Mouse (Mus musculus): ENCODE data around the gene Usp48. TPM values are rescaled to one million over a fixed set of nuclear protein-coding genes. Genes with fewer than 3 reads are reported as not detected.

The Usp48 gene
- polyA plus RNA-seq, 1 experiment from 2014 or later, result 85.9 TPM

DNA sequence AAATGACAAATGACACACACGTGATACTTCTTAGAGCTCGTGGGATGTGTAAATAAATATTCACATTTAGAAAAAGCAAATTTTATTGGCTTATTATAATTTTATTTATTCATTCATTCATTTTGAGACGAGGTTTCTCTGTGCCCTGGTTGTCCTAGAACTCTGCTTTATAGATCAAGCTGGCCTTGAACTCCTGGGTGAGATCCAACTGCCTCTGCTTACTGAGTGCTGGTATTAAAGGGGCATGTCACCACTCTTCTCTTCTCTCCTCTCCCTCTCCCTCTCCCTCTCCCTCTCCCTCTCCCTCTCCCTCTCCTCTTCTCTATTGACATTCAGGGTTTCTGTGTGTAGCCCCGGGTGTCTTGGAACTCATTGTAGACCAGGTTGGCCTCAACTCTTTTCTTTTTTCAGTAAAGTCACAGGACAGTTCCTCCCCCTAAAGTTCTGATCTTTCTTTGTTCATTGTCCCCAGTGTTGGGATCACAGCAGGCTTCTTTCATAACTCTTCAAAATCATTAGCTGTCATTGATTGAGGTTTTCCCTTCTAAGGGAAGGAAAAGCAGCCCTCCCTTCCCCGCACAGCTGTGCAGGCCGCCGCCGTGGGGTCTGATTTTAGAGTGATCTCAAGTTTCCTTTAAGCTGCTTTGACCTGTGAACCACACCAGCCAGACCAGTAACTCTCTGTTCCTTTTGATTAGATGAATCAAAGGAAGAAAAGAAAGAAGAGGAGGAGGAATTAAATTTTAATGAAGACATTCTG, 34.1 kb downstream of the Usp48 start:
- peaks cover 82% of the 10 kb centered on the region for H3K36me3 ChIP-seq
- no peak overlapping the region for H3K9ac ChIP-seq
- H3K4me3 ChIP-seq, result no peak overlapping the region
- no peak overlapping the region for H3K27ac ChIP-seq
- H3K9me3 ChIP-seq (replicated peaks), result no peaks in the 10 kb centered on the region
- no peaks in the 10 kb centered on the region for H3K4me1 ChIP-seq
- ATAC-seq (ENCODE audit: low FRiP score), result no peak
- no peak overlapping the region for H3K4me2 ChIP-seq (replicated peaks)
- H3K27me3 ChIP-seq, result no peaks in the 10 kb centered on the region
- 50% methylated on average over 8 of the region's 8 CpGs for WGBS

DNA sequence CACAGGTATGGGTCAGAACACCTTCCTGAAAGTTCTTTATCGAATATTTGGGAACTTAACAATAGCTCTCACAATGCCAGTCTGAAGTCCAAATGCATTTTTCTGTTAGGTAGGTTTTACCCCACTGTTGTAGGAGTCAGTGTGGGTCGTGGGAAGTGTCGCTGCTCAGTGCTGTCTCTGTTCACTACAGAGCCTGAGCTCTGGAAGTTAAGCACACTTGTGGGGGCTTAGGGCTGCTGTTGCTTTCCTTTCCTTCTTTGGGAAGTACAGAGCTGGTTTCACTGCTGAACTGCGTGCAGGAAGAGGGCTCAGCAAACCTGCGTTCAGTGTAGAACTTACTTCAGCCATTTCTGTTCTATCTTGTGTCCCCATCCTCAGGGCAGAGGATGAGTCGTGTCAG, 34.8 kb downstream of the Usp48 start:
- no peaks in the 10 kb centered on the region for H3K4me1 ChIP-seq
- no peaks in the 10 kb centered on the region for H3K27me3 ChIP-seq
- H3K4me2 ChIP-seq (replicated peaks), result no peak overlapping the region
- H3K9me3 ChIP-seq (replicated peaks), result no peaks in the 10 kb centered on the region
- no peak overlapping the region for H3K4me3 ChIP-seq
- ATAC-seq (ENCODE audit: low FRiP score), result no peak
- H3K9ac ChIP-seq, result no peak overlapping the region
- H3K36me3 ChIP-seq, result peaks cover 82% of the 10 kb centered on the region
- no peak overlapping the region for H3K27ac ChIP-seq
- WGBS, result 87% methylated on average over 6 of the region's 6 CpGs

DNA sequence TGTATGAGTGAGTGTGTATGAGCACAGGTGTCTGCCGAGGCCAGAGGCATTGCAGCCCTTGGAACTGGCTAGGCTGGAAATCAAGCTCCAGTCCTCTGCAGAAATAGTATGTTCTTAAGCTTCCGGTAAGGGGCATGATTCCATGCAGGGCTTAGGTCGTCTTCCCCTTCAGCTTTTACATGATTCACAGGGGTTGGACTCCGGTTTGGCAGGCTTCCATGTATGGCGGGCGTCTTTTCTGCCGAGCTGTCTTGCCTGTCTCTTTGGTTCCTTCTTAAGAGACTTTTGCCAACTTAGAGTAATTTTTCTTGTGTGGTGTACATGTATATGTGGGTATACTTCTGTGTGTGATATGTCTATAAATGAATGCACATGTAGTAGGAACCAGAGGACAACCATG, 35.8 kb downstream of the Usp48 start:
- Histone ChIP-seq H3K9me3 (replicated peaks) (no peaks in the 10 kb centered on the region), H3K27ac (no peak overlapping the region), H3K36me3 (peaks cover 80% of the 10 kb centered on the region), H3K4me2 (replicated peaks) (no peak overlapping the region), H3K4me1 (no peaks in the 10 kb centered on the region), H3K9ac (no peak overlapping the region), H3K27me3 (no peaks in the 10 kb centered on the region), H3K4me3 (no peak overlapping the region)
- 83% methylated on average over 7 of the region's 7 CpGs for WGBS
- no peak for ATAC-seq (ENCODE audit: low FRiP score)

DNA sequence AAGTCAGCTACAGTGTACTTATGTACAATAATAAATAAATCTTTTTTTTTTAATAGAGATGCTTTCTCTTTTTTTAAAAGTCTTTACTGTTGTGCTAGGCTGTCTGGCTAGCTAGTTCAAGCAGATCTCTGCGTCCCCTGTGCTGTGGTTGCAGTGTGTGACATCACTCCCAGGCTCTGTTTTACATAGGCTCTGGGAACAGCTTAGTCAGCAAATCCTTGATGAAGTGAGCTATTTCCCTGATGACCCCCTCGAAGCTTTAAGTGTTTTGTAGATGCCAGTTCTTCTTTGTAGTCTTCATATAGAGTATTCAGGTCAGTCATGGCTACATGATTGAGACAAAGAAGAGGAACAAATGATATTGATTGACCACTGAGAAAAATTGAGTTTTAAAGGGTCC, 36.6 kb downstream of the Usp48 start:
- no peaks in the 10 kb centered on the region for H3K4me1 ChIP-seq
- H3K36me3 ChIP-seq, result peaks cover 80% of the 10 kb centered on the region
- ATAC-seq (ENCODE audit: low FRiP score), result no peak
- no peak overlapping the region for H3K27ac ChIP-seq
- H3K4me3 ChIP-seq, result no peak overlapping the region
- no peak overlapping the region for H3K4me2 ChIP-seq (replicated peaks)
- H3K9ac ChIP-seq, result no peak overlapping the region
- H3K27me3 ChIP-seq, result no peaks in the 10 kb centered on the region
- no peaks in the 10 kb centered on the region for H3K9me3 ChIP-seq (replicated peaks)
- WGBS, result 84% methylated on average over 2 of the region's 2 CpGs

DNA sequence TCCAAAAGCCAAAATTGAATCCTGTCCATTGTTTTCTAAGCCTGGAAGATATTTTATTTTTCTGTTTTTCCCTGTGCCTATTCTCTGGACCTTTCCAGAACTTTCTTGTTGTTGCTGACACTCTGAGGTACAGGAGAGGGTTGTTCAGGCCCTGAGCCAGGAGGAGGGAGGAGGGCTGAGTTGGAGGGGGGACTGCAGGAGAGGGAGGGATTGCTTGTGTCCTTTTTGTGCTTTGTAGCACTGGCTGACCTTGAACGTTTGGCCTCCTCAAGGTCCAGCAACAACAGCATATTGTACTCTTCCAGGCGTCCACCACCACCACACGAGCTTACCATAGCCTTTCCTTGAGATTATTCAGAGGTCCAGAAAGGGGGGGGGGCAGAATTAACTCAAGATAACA, 38.0 kb downstream of the Usp48 start:
- Histone ChIP-seq H3K9me3 (replicated peaks) (no peaks in the 10 kb centered on the region), H3K4me2 (replicated peaks) (no peak overlapping the region), H3K27me3 (no peaks in the 10 kb centered on the region), H3K27ac (no peak overlapping the region), H3K4me3 (no peak overlapping the region), H3K36me3 (peaks cover 87% of the 10 kb centered on the region), H3K4me1 (no peaks in the 10 kb centered on the region), H3K9ac (no peak overlapping the region; the same call in 1 of the 2 replicates)
- ATAC-seq (ENCODE audit: low FRiP score), result no peak
- 79% methylated on average over 3 of the region's 3 CpGs for WGBS

DNA sequence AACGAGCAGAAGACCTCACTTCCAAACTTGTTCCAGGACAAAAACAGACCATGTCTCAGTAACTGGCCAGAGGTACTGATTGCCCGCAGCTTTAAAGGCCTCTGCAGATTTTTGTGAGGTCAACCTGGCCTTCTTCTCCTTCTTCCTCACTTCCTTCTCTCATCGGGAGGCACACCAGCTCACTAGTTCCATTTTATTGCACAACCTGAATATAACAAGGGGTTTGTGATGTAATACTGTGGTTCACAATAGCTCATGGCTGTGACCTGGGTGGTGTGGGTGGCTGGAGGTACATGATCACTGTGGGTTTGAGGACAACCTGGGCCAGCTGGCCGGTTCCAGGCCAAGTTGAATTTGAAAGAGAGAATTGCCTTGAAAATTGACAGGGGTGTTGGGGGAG, 39.8 kb downstream of the Usp48 start:
- no peak overlapping the region for H3K9ac ChIP-seq
- no peak overlapping the region for H3K4me2 ChIP-seq (replicated peaks)
- H3K9me3 ChIP-seq (replicated peaks), result no peaks in the 10 kb centered on the region
- H3K27me3 ChIP-seq, result no peaks in the 10 kb centered on the region
- WGBS, result 90% methylated on average over 4 of the region's 4 CpGs
- ATAC-seq (ENCODE audit: low FRiP score), result no peak
- no peak overlapping the region for H3K27ac ChIP-seq
- peaks cover 88% of the 10 kb centered on the region for H3K36me3 ChIP-seq
- no peak overlapping the region for H3K4me3 ChIP-seq
- no peaks in the 10 kb centered on the region for H3K4me1 ChIP-seq

DNA sequence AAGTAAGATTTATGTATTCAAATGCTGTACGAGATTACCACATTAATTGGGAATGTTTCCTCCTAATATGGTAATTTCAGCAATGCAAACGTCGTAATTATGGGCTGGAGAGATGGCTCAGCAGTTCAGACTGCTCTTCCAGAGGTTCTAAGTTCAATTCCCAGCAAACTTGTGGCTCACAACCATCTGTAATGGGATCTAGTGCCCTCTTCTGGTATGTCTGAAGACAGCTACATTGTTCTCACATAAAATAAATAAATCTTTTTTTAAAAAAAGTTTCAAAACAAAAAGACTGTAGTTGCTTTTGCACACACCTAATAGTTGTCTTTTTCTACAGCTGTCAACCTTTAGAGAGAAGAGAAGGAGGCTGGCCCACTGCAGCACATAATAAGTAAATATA, 43.0 kb downstream of the Usp48 start:
- 92% methylated on average over 3 of the region's 3 CpGs for WGBS

DNA sequence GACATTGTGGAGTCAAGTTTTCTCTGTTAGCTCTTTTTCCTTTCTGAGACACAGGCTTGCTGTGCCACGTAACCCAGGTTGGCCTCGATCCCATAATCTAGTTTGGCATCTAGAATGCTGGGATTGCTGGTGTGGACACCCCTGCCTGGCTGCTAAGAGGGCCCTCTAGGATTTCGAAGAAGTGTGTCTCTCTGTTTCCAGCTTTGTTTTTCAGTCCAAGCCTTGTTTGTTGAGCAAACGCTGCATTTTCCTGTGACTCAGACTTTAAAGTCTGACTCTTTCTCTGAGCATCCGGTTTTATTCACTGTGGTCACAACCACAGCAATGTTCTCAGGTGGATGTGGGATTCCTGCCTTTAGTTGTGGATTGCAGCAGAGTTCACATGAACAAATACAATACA, 48.0 kb downstream of the Usp48 start:
- H3K9me3 ChIP-seq (replicated peaks), result no peaks in the 10 kb centered on the region
- no peak overlapping the region for H3K4me3 ChIP-seq
- no peaks in the 10 kb centered on the region for H3K4me1 ChIP-seq
- no peak for ATAC-seq (ENCODE audit: low FRiP score)
- peaks cover 69% of the 10 kb centered on the region for H3K36me3 ChIP-seq
- no peak overlapping the region; the same call in 1 of the 2 replicates for H3K9ac ChIP-seq
- WGBS, result 91% methylated on average over 5 of the region's 5 CpGs
- H3K27me3 ChIP-seq, result no peaks in the 10 kb centered on the region
- no peak overlapping the region for H3K27ac ChIP-seq
- H3K4me2 ChIP-seq (replicated peaks), result no peak overlapping the region

More for the DNA sequence above, 43.0 kb downstream of the Usp48 start:
- Histone ChIP-seq H3K27ac (no peak overlapping the region), H3K27me3 (no peaks in the 10 kb centered on the region), H3K4me3 (no peak overlapping the region), H3K9ac (no peak overlapping the region), H3K4me1 (no peaks in the 10 kb centered on the region), H3K4me2 (replicated peaks) (no peak overlapping the region), H3K9me3 (replicated peaks) (no peaks in the 10 kb centered on the region), H3K36me3 (peaks cover 85% of the 10 kb centered on the region)
- no peak for ATAC-seq (ENCODE audit: low FRiP score)

DNA sequence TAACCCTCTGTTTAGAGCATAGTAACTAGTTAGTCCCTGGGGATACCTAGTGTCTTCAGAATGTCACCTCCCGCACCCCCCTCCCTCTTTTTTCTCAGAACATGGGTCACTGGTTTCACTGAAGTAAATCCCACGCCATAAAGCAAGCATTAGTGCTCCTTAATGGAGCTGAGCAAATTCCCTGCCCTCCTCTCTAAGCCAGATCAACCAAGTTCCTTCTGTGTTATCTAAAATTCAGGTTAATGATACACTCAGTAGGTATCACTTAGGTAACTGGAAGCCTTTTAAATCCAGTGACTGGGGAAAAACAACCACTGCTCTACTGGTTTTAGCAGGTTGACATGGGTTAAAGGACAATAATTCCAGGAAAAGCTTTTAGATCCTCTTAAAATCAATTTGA, 48.5 kb downstream of the Usp48 start:
- H3K4me3 ChIP-seq, result no peak overlapping the region
- H3K4me2 ChIP-seq (replicated peaks), result no peak overlapping the region
- H3K4me1 ChIP-seq, result no peaks in the 10 kb centered on the region
- no peak overlapping the region for H3K27ac ChIP-seq
- no peak overlapping the region for H3K9ac ChIP-seq
- WGBS, result 61% methylated on average over 2 of the region's 2 CpGs
- no peaks in the 10 kb centered on the region for H3K27me3 ChIP-seq
- H3K36me3 ChIP-seq, result peaks cover 69% of the 10 kb centered on the region
- H3K9me3 ChIP-seq (replicated peaks), result no peaks in the 10 kb centered on the region
- no peak for ATAC-seq (ENCODE audit: low FRiP score)

DNA sequence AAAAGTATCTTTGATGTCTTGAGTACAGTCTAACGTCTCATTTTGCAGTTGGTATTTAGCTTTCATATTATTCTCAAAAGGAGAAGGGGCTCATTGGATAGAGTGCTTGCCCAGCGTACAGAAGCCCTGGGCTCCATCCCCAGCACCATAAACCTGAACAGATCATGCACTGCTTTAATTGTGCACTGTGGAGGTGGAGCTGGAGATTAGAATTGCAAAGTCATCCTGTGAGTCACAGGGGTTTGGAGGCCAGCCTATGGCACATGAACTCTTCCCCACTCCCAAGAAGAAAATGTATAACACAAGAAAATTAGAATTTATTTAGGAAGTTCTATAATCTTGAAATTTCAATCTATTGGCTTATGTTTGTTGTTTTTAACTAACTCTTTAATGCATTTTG, 49.9 kb downstream of the Usp48 start:
- 93% methylated on average over 2 of the region's 2 CpGs for WGBS
- Histone ChIP-seq H3K4me3 (no peak overlapping the region), H3K9me3 (replicated peaks) (no peaks in the 10 kb centered on the region), H3K36me3 (peaks cover 65% of the 10 kb centered on the region), H3K27me3 (no peaks in the 10 kb centered on the region), H3K4me2 (replicated peaks) (no peak overlapping the region), H3K27ac (no peak overlapping the region), H3K9ac (no peak overlapping the region), H3K4me1 (no peaks in the 10 kb centered on the region)
- no peak for ATAC-seq (ENCODE audit: low FRiP score)

DNA sequence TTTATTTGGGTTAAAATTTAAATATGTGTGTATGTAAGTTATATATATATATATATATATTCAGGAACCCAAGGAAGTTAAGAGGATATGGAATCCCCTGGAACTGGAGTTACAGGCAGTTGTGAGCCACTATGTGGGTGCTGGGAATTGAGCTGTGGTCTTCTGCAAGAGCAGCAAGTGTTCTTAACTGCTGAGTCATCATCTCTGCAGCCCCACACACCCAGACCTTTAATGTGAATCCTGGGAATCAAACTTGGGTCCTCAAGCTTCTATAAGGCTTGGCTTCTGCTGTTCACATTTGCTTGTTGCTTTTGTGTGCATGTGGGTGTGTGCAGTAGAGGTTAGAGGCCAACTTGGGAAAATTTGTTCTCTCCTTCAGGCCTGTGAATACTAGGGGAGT, 52.7 kb downstream of the Usp48 start:
- H3K9me3 ChIP-seq (replicated peaks), result no peaks in the 10 kb centered on the region
- H3K27me3 ChIP-seq, result no peaks in the 10 kb centered on the region
- no peaks in the 10 kb centered on the region for H3K4me1 ChIP-seq
- H3K36me3 ChIP-seq, result peaks cover 67% of the 10 kb centered on the region
- H3K4me3 ChIP-seq, result no peak overlapping the region
- H3K27ac ChIP-seq, result no peak overlapping the region
- no peak for ATAC-seq (ENCODE audit: low FRiP score)
- no peak overlapping the region for H3K9ac ChIP-seq
- H3K4me2 ChIP-seq (replicated peaks), result no peak overlapping the region

DNA sequence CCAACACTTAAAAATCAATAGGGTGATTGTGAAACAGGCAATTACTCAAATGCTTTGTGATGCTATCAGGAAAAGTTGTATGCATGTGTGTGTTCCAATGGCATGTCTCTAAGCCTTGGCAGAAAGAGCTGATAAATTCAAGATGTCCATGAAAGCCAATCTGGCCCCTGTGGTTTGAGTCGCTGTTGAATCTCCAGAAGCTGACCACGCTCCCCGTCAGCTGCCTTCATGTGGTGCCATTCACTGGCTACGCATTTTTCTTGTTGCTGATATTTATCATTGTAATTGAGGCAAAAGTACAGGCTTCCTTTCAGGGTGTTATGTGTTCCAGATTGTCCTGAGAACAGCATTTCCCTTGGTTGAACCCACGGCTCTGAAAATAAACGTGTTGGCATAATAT, 54.1 kb downstream of the Usp48 start:
- ATAC-seq (ENCODE audit: low FRiP score), result no peak
- Histone ChIP-seq H3K9me3 (replicated peaks) (no peaks in the 10 kb centered on the region), H3K4me2 (replicated peaks) (no peak overlapping the region), H3K27me3 (no peaks in the 10 kb centered on the region), H3K4me1 (no peaks in the 10 kb centered on the region), H3K9ac (no peak overlapping the region), H3K27ac (no peak overlapping the region), H3K4me3 (no peak overlapping the region), H3K36me3 (peaks cover 80% of the 10 kb centered on the region)
- 75% methylated on average over 6 of the region's 6 CpGs for WGBS

DNA sequence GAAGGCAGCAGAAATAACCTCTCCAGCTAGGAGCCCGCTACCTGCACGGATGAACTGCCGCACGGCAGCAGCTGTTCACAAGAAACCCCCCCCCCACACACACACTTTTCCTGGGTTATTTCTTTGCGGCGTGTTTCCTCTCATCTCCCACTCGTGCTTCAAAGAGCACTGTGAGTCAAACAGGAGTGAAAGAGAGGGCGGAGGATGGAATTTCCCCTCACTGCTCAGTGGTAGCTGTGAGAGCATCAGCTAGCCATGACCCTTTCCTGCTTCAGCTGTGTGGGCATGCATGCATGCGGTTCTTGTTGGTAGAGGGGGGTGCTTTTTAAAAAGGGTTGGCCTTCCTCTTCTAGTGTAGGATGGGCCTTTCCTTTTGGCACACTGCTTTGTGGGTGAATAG, 54.7 kb downstream of the Usp48 start:
- H3K27me3 ChIP-seq, result no peaks in the 10 kb centered on the region
- no peaks in the 10 kb centered on the region for H3K4me1 ChIP-seq
- H3K4me3 ChIP-seq, result no peak overlapping the region
- H3K36me3 ChIP-seq, result peaks cover 86% of the 10 kb centered on the region
- no peak for ATAC-seq (ENCODE audit: low FRiP score)
- no peak overlapping the region for H3K9ac ChIP-seq
- WGBS, result 84% methylated on average over 9 of the region's 9 CpGs
- no peaks in the 10 kb centered on the region for H3K9me3 ChIP-seq (replicated peaks)
- no peak overlapping the region for H3K4me2 ChIP-seq (replicated peaks)
- no peak overlapping the region for H3K27ac ChIP-seq

All from hindbrain, embryonic 12.5 days (tissue).